Mouse (Mus musculus): Measurements from ENCODE around the gene Qrfp. TPM values are rescaled to one million over a fixed set of nuclear protein-coding genes. Genes with fewer than 3 reads are reported as not detected.

Gene Qrfp
- polyA plus RNA-seq, 1 experiment from 2014 or later, result 0.05 TPM

DNA sequence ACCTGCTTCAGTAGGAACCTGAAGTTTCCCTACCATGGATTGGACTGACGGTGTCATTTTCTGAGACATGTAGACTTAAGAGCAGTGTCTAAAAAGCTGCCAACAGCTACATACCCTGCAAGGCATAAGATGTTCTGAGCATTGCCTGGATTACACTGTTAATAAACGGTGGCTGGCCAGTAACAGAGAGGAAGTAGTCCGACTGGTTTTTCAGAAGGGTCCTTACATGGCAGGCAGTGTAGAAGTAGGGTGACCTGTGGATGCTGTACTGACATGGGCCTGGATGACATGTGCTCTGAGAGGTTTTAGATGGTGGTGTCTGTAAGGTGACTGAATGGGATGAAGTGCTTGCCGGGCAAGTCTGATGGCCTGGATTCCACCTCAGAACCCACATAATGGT is 42.6 kb downstream of the Qrfp start:
- Histone ChIP-seq H3K4me2 (ENCODE audit: low read depth, low read length) (no peak overlapping the region), H3K36me3 (ENCODE audit: control insufficient read depth, insufficient read depth) (no peaks in the 10 kb centered on the region), H3K4me1 (ENCODE audit: control insufficient read depth, low read depth, low read length) (peaks cover 31% of the 10 kb centered on the region), H3K9me3 (replicated peaks; ENCODE audit: control insufficient read depth, low read length) (no peaks in the 10 kb centered on the region), H3K27me3 (ENCODE audit: control insufficient read depth, insufficient read depth, low read depth, low read length) (no peaks in the 10 kb centered on the region), H3K9ac (ENCODE audit: low read depth, low read length) (no peak overlapping the region), H3K4me3 (ENCODE audit: low read depth, low read length) (no peak overlapping the region), H3K27ac (ENCODE audit: low read length) (no peak overlapping the region)
- ATAC-seq (ENCODE audit: low read depth), result no peak
- 67% methylated on average over 4 of the region's 4 CpGs for WGBS (ENCODE audit: insufficient replicate concordance)

DNA sequence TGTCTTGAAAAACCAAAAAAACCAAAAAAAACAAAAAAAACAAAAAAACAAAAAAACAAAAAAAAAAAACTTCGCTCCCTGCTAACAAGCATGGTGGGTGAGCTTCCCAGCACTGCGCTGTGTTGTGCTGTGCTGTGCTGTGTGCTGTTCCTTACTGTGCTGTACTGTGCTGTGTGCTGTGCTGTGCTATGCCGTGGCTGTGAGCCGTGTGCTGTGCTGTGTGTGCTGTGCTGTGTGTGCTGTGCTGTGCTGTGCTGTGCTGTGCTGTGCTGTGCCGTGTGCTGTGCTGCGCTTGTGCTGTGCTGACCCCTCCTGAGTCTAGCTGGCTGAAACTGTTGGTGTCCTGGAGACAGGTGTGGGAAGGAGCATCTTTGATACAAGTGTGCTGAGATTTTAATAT is 43.3 kb downstream of the Qrfp start:
- Histone ChIP-seq H3K9ac (ENCODE audit: low read depth, low read length) (no peak overlapping the region), H3K27ac (ENCODE audit: low read length) (no peak overlapping the region), H3K36me3 (ENCODE audit: control insufficient read depth, insufficient read depth) (no peaks in the 10 kb centered on the region), H3K4me1 (ENCODE audit: control insufficient read depth, low read depth, low read length) (peaks cover 34% of the 10 kb centered on the region), H3K4me2 (ENCODE audit: low read depth, low read length) (no peak overlapping the region), H3K4me3 (ENCODE audit: low read depth, low read length) (no peak overlapping the region), H3K9me3 (replicated peaks; ENCODE audit: control insufficient read depth, low read length) (no peaks in the 10 kb centered on the region), H3K27me3 (ENCODE audit: control insufficient read depth, insufficient read depth, low read depth, low read length) (no peaks in the 10 kb centered on the region)
- 93% methylated on average over 6 of the region's 6 CpGs for WGBS (ENCODE audit: insufficient replicate concordance)
- no peak for ATAC-seq (ENCODE audit: low read depth)

DNA sequence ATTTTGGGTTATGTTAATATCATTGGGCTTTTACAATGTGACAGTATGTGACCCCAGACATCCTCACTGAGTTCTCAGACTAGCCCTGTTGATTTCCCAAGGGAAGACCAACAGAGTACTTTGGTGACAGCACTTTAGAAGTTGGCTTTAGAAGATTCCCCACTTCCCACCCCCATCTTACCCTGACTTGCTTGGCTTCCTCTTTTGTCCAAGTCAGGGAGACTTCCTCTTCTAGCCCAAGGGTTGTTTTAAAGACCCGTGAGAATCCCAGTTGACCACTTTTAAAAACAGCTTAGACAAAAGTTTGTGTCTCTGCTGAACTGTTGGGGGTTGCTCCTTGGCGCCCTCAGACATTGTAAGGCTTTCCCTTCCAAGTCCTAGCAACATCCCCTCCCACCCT is 47.1 kb downstream of the Qrfp start:
- Histone ChIP-seq H3K4me1 (ENCODE audit: control insufficient read depth, low read depth, low read length) (peaks cover 29% of the 10 kb centered on the region), H3K9me3 (replicated peaks; ENCODE audit: control insufficient read depth, low read length) (no peaks in the 10 kb centered on the region), H3K9ac (ENCODE audit: low read depth, low read length) (no peak overlapping the region), H3K27me3 (ENCODE audit: control insufficient read depth, insufficient read depth, low read depth, low read length) (no peaks in the 10 kb centered on the region), H3K4me2 (ENCODE audit: low read depth, low read length) (no peak overlapping the region), H3K27ac (ENCODE audit: low read length) (0 out of 2 replicates have a peak overlapping the region, but pooled peaks have one; percentile 0), H3K4me3 (ENCODE audit: low read depth, low read length) (no peak overlapping the region), H3K36me3 (ENCODE audit: control insufficient read depth, insufficient read depth) (no peaks in the 10 kb centered on the region)
- no peak for ATAC-seq (ENCODE audit: low read depth)
- 19% methylated on average over 2 of the region's 2 CpGs for WGBS (ENCODE audit: insufficient replicate concordance)

DNA sequence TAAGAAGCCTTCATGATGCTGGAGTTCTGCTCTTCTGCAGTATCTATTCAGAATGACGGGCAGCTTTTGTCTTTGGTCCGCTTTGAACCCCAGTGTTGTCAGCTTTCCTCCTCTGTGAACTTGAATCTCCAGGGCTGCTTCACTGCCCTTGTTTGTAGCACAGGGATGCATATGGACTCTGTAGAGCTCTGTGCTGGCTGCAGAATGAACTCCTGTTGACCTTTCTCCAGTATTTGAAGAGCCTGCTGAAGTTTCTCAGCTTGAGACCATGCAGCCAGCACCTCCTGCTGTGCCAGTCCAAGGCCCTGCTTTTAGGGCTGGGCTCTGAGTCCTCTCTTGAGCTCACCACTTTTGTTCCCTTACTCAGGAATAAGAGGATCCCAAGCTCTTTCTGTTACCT is 47.5 kb downstream of the Qrfp start:
- Histone ChIP-seq H3K27me3 (ENCODE audit: control insufficient read depth, insufficient read depth, low read depth, low read length) (no peaks in the 10 kb centered on the region), H3K36me3 (ENCODE audit: control insufficient read depth, insufficient read depth) (no peaks in the 10 kb centered on the region), H3K9me3 (replicated peaks; ENCODE audit: control insufficient read depth, low read length) (no peaks in the 10 kb centered on the region), H3K4me3 (ENCODE audit: low read depth, low read length) (no peak overlapping the region), H3K4me2 (ENCODE audit: low read depth, low read length) (no peak overlapping the region), H3K9ac (ENCODE audit: low read depth, low read length) (no peak overlapping the region), H3K4me1 (ENCODE audit: control insufficient read depth, low read depth, low read length) (peaks cover 29% of the 10 kb centered on the region), H3K27ac (ENCODE audit: low read length) (0 out of 2 replicates have a peak overlapping the region, but pooled peaks have one; percentile 0)
- 65% methylated on average over 2 of the region's 2 CpGs for WGBS (ENCODE audit: insufficient replicate concordance)
- ATAC-seq (ENCODE audit: low read depth), result no peak

DNA sequence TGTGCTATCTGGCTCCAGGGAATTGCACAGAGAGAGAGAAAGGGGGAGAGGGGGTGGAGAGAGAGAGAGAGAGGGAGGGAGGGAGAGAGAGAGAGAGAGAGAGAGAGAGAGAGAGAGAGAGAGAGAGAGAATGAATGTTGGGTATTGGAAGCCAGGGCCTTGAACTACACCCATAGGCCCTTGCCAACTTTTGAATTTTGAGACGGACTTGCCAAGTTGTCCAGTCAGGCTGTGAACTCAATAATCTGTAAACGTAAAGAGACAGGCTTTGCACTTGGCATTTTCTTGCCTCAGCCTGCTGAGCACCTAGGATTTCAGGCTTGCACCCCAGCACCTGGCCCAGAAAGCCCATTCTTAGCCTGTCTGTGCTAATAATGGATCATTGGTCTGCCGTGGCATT is 48.2 kb downstream of the Qrfp start:
- no peak overlapping the region for H3K27ac ChIP-seq (ENCODE audit: low read length)
- H3K4me1 ChIP-seq (ENCODE audit: control insufficient read depth, low read depth, low read length), result peaks cover 29% of the 10 kb centered on the region
- H3K4me3 ChIP-seq (ENCODE audit: low read depth, low read length), result no peak overlapping the region
- WGBS (ENCODE audit: insufficient replicate concordance), result 64% methylated on average over 3 of the region's 3 CpGs
- H3K4me2 ChIP-seq (ENCODE audit: low read depth, low read length), result peak overlapping the region; percentile 83; the same call in 1 of the 2 replicates
- H3K27me3 ChIP-seq (ENCODE audit: control insufficient read depth, insufficient read depth, low read depth, low read length), result no peaks in the 10 kb centered on the region
- ATAC-seq (ENCODE audit: low read depth), result no peak
- no peaks in the 10 kb centered on the region for H3K9me3 ChIP-seq (replicated peaks; ENCODE audit: control insufficient read depth, low read length)
- H3K9ac ChIP-seq (ENCODE audit: low read depth, low read length), result no peak overlapping the region
- no peaks in the 10 kb centered on the region for H3K36me3 ChIP-seq (ENCODE audit: control insufficient read depth, insufficient read depth)

DNA sequence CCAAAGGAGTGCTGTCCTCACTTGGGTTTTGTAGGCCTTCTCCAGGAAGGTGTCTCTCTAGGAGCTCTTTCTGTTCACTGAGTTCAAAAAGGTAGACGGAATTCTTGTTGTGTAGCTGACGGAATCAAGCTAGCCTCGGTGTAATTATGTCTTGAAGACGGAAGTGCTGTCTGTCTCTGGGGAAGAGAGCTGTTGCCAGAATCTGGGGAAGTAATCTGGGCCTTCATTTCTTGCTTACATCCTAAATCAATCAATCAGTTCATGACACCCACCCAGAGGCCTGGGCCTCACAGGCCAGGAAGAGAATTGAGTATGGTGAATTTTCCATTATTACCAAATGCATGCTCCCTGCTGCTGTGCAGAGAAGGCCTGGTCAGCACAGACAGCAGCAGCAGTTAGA is 48.8 kb downstream of the Qrfp start:
- Histone ChIP-seq H3K4me1 (ENCODE audit: control insufficient read depth, low read depth, low read length) (peaks cover 29% of the 10 kb centered on the region), H3K4me3 (ENCODE audit: low read depth, low read length) (peak overlapping the region; percentile 72), H3K4me2 (ENCODE audit: low read depth, low read length) (peak overlapping the region; percentile 83), H3K36me3 (ENCODE audit: control insufficient read depth, insufficient read depth) (no peaks in the 10 kb centered on the region), H3K27ac (ENCODE audit: low read length) (peak overlapping the region; percentile 25), H3K9me3 (replicated peaks; ENCODE audit: control insufficient read depth, low read length) (no peaks in the 10 kb centered on the region), H3K9ac (ENCODE audit: low read depth, low read length) (peak overlapping the region; percentile 86; the same call in 1 of the 2 replicates), H3K27me3 (ENCODE audit: control insufficient read depth, insufficient read depth, low read depth, low read length) (no peaks in the 10 kb centered on the region)
- 34% methylated on average over 4 of the region's 4 CpGs for WGBS (ENCODE audit: insufficient replicate concordance)
- ATAC-seq (ENCODE audit: low read depth), result no peak

DNA sequence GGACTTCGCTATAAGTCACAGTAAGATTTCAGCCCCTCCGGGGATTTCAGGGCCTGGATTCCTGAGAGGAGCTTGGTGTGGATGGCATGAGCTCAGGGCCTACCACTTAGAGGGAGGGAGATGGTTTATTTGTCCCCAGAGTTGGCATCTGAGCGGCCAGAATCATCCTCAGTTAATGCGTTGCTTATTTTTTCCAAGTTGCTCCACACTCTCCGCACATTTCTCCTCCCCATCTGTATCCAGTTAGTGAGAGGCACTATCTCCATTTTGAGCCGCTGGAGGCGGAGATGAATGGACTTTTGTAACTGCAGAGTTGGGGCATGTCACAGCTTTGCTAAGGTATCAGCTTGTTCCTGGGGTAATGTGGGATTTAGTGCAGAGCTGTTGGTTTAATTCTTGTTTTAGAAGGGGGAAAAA is 49.3 kb downstream of the Qrfp start:
- 24% methylated on average over 7 of the region's 7 CpGs for WGBS (ENCODE audit: insufficient replicate concordance)
- Histone ChIP-seq H3K9me3 (replicated peaks; ENCODE audit: control insufficient read depth, low read length) (no peaks in the 10 kb centered on the region), H3K9ac (ENCODE audit: low read depth, low read length) (peak overlapping the region; percentile 86), H3K4me1 (ENCODE audit: control insufficient read depth, low read depth, low read length) (peaks cover 29% of the 10 kb centered on the region), H3K27me3 (ENCODE audit: control insufficient read depth, insufficient read depth, low read depth, low read length) (no peaks in the 10 kb centered on the region), H3K4me3 (ENCODE audit: low read depth, low read length) (peak overlapping the region; percentile 72), H3K4me2 (ENCODE audit: low read depth, low read length) (peak overlapping the region; percentile 83), H3K36me3 (ENCODE audit: control insufficient read depth, insufficient read depth) (no peaks in the 10 kb centered on the region), H3K27ac (ENCODE audit: low read length) (peak overlapping the region; percentile 25)
- ATAC-seq (ENCODE audit: low read depth), result no peak

DNA sequence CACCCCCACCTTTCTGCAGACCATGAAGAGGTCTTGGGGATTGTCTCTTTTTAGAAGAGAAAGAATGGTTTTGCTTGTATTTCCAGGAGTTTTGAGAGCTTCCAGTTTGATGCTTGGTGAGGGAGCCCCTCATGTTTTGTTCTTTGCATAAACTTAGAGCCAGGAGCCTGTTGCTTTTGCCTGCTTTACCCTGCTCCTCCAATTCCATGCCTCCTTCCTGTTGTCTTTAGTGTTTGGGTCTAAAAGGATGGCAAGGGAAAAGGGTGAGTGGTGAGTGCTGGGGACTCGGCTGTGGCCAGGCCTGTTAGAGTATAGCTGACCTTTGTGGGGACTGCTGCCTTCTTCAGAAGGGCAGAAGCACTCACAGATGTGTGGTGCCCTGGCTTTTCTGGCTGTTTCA is 49.9 kb downstream of the Qrfp start:
- 4% methylated on average over 1 of the region's 1 CpGs for whole genome bisulfite sequencing (ENCODE audit: insufficient replicate concordance)
- ATAC-seq (ENCODE audit: low read depth), result no peak
- H3K9ac ChIP-seq (ENCODE audit: low read depth, low read length), result peak overlapping the region; percentile 86
- no peaks in the 10 kb centered on the region for H3K9me3 ChIP-seq (replicated peaks; ENCODE audit: control insufficient read depth, low read length)
- peak overlapping the region; percentile 83 for H3K4me2 ChIP-seq (ENCODE audit: low read depth, low read length)
- H3K4me3 ChIP-seq (ENCODE audit: low read depth, low read length), result peak overlapping the region; percentile 72
- no peaks in the 10 kb centered on the region for H3K36me3 ChIP-seq (ENCODE audit: control insufficient read depth, insufficient read depth)
- H3K27ac ChIP-seq (ENCODE audit: low read length), result peak overlapping the region; percentile 60
- peaks cover 22% of the 10 kb centered on the region for H3K4me1 ChIP-seq (ENCODE audit: control insufficient read depth, low read depth, low read length)
- H3K27me3 ChIP-seq (ENCODE audit: control insufficient read depth, insufficient read depth, low read depth, low read length), result no peaks in the 10 kb centered on the region

DNA sequence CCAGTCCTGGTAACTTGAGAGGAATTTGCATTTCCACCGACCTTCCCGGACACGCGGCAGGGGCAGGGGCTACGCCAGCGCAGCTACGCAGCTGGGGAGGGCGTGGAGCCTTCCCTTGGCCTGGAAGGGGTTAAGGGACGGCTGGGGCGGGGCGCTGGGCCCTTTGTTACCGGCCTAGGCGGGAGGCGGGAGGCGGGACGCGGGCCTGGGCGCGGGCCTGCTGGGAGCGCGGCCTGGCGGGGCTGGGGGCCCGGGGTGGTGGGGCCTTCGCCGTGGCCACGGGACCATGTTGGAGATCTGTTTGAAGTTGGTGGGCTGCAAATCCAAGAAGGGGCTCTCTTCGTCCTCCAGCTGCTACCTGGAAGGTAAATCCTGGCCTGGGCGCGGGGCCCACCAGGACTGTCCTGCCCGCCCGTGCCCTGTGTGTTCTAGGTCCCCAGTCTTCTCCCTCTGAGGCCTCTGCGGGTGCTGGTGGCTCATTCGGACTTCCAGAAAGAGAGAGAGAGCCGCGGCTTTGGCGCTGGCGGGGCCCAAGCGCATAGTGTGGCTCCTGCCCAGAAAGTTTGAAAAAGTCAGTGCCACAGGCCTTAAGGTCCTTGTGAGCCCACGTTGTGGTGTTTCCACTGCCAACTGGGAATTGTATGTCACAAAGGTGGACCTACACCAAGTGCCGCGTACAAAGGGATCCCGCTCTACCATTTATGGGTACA is 50.5 kb downstream of the Qrfp start:
- no peaks in the 10 kb centered on the region for H3K36me3 ChIP-seq (ENCODE audit: control insufficient read depth, insufficient read depth)
- H3K4me3 ChIP-seq (ENCODE audit: low read depth, low read length), result peak overlapping the region; percentile 72
- peak overlapping the region; percentile 86 for H3K9ac ChIP-seq (ENCODE audit: low read depth, low read length)
- peak; percentile 95 for ATAC-seq (ENCODE audit: low read depth)
- no peaks in the 10 kb centered on the region for H3K27me3 ChIP-seq (ENCODE audit: control insufficient read depth, insufficient read depth, low read depth, low read length)
- peak overlapping the region; percentile 83 for H3K4me2 ChIP-seq (ENCODE audit: low read depth, low read length)
- peak overlapping the region; percentile 60 for H3K27ac ChIP-seq (ENCODE audit: low read length)
- H3K4me1 ChIP-seq (ENCODE audit: control insufficient read depth, low read depth, low read length), result peaks cover 21% of the 10 kb centered on the region
- WGBS (ENCODE audit: insufficient replicate concordance), result under 1% methylated on average over 41 of the region's 42 CpGs
- no peaks in the 10 kb centered on the region for H3K9me3 ChIP-seq (replicated peaks; ENCODE audit: control insufficient read depth, low read length)
